Mouse (Mus musculus) hindbrain, postnatal 0 days (tissue): ENCODE data around the gene Nid1. TPM values are rescaled to one million over a fixed set of nuclear protein-coding genes. Genes with fewer than 3 reads are reported as not detected.
"Not testable (repeated sequence)": the region's sequence is repeated elsewhere in the genome, so short reads cannot be mapped to it uniquely, and the experiment has no call there.

Source experiments
- ATAC-seq: fragments of 200-750 bp; cut with Nextera tagmentation; 2 replicates; pipeline ENCODE4 v1.8.0; 2017; ENCODE audit warnings: mild to moderate bottlenecking, moderate TSS enrichment, moderate library complexity
- DNase-seq: peaks from one replicate; pipeline ENCODE4 v3.0.0-alpha.2; 2015; ENCODE audit warnings: low spot score
- H3K27ac ChIP-seq: fragments of 300-500 bp; sonication (generic); 2 replicates; pipeline ENCODE4 v1.5.1; 2014; ENCODE audit warnings: mild to moderate bottlenecking
- H3K27me3 ChIP-seq: fragments of 300-500 bp; sonication (generic); 2 replicates; pipeline ENCODE4 v1.6.1; 2014; ENCODE audit warnings: low read length, mixed read lengths; ENCODE audit not compliant: insufficient read depth
- H3K36me3 ChIP-seq: fragments of 300-500 bp; sonication (generic); 2 replicates; pipeline ENCODE4 v1.6.1; 2014; ENCODE audit warnings: low read length, mixed read lengths; ENCODE audit not compliant: insufficient read depth
- H3K4me1 ChIP-seq: fragments of 300-500 bp; sonication (generic); 2 replicates; pipeline ENCODE4 v1.6.1; 2014; ENCODE audit warnings: antibody characterized with exemption, low read length, mixed read lengths; ENCODE audit not compliant: insufficient read depth
- H3K4me2 ChIP-seq: fragments of 300-500 bp; sonication (generic); 2 replicates; pipeline ENCODE4 v1.6.1; 2014; ENCODE audit warnings: low read depth, mild to moderate bottlenecking, low read length, moderate library complexity, mixed read lengths
- H3K4me3 ChIP-seq: fragments of 300-500 bp; sonication (generic); 2 replicates; pipeline ENCODE4 v1.5.1; 2014; ENCODE audit warnings: low read length
- H3K9ac ChIP-seq: fragments of 300-500 bp; sonication (generic); replicated peaks from 2 replicates; pipeline ENCODE4 v1.6.1; 2014; ENCODE audit warnings: mild to moderate bottlenecking, low read length, moderate library complexity, mixed read lengths
- H3K9me3 ChIP-seq: fragments of 300-500 bp; sonication (generic); 2 replicates; pipeline ENCODE4 v1.6.1; 2016; ENCODE audit warnings: low read length, mixed read lengths
- CTCF ChIP-seq: IDR thresholded peaks from 2 replicates; pipeline ENCODE4 v1.5.1; 2016; ENCODE audit warnings: antibody characterized with exemption, control low read depth, low read depth
- WGBS: fragments of 180-500 bp; shearing (Covaris S2); extraction: QIAGEN DNeasy Blood & Tissue Kit; methylation state at CpG from one replicate; pipeline ENCODE4 v1.1.7; 2014; 5-methylcytosine and 5-hydroxymethylcytosine counted together
- polyA plus RNA-seq: library from polyadenylated mRNA; unstranded; fragments of >200 nt; fragmentation: Nextera tagmentation; extraction: Ambion mirVana; gene quantifications from 2 replicates; pipeline ENCODE4 v1.2.1, GENCODE M21; 2015
- total RNA-seq: library from RNA; depleted of rRNA; stranded (reverse); fragments of >200 nt; gene quantifications from 2 replicates; pipeline ENCODE4 v1.2.3, GENCODE M21; 2014

Gene Nid1
- total and polyA plus RNA-seq, 2 experiments from 2014 or later, result 56.7 to 120 TPM

DNA sequence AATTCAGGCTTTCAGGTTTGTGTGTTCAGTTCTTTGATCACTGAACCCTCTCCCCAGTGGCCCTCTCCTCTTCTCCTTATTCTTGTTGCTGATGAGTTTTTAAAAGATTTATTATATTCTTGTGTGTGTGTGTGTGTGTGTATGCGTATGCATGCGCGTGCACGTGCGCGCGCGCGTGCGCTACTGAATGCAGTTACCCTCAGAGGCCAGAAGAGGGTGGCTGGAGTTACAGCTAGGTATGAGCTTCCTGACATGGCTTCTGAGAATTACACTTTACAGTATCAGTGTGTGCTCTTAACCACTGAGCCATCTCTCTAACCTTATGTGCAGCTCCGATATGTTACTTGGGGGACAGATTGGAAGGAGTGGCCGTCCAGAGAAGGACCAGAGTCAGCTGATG is 12.6 kb downstream of the Nid1 start:
- WGBS, result 71% methylated on average over 12 of the region's 12 CpGs
- DNase-seq, result peak; percentile 23
- not testable (repeated sequence) for H3K27me3 ChIP-seq

DNA sequence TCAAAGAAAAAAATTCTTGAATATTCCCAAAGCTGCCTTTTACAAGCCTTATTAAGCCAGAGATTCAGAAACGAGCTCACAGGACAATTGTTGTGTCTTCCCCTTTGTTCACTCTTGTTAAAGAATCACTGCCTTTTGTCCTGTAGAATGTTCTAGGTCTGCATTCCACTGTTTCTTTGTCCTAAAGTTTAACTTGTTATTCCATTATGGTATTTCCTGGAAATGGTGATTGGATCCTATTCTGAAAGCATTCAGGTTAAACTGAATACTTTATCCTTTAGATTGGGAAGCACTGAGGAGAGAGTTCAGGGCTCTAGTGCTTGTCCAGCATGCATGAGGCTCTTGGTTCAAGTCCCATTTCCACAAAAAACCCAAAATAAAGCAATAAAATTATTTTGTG is 13.6 kb downstream of the Nid1 start:
- 31% methylated on average over 1 of the region's 1 CpGs for WGBS
- not testable (repeated sequence) for H3K27me3 ChIP-seq, ATAC-seq

More for the DNA sequence above, 12.6 kb downstream of the Nid1 start:
- not testable (repeated sequence) for H3K27ac ChIP-seq, H3K36me3 ChIP-seq, H3K9me3 ChIP-seq, H3K9ac ChIP-seq, H3K4me2 ChIP-seq, H3K4me3 ChIP-seq, H3K4me1 ChIP-seq, ATAC-seq
- TF ChIP-seq CTCF, result peak; percentile 28

DNA sequence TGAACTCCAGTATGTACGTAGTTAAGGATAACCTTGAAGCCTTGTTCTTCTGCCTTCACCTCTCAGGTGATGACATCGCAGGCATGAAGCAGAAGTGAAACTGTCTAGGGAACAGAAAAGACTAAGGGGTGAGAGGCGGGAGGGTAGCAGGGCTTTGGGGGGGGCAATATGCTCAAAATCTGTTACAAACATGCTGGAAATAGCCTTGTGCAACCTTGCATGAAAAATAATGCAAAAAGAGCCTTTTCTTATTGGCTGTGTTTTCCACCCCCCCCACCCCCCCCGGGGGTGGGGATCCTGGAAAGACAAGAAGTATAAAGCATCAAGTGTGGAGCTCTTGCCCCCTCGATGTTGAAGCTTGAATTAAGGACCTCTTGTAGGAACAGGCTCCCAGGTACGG is 16.0 kb downstream of the Nid1 start:
- not testable (repeated sequence) for ATAC-seq, H3K4me3 ChIP-seq, H3K27ac ChIP-seq, H3K27me3 ChIP-seq, H3K4me1 ChIP-seq, H3K4me2 ChIP-seq, H3K9me3 ChIP-seq, DNase-seq, H3K36me3 ChIP-seq, H3K9ac ChIP-seq
- 91% methylated on average over 6 of the region's 6 CpGs for WGBS

More for the DNA sequence above, 13.6 kb downstream of the Nid1 start:
- not testable (repeated sequence) for H3K9ac ChIP-seq, H3K4me3 ChIP-seq, H3K9me3 ChIP-seq, DNase-seq, H3K4me2 ChIP-seq, H3K4me1 ChIP-seq, H3K36me3 ChIP-seq, H3K27ac ChIP-seq

DNA sequence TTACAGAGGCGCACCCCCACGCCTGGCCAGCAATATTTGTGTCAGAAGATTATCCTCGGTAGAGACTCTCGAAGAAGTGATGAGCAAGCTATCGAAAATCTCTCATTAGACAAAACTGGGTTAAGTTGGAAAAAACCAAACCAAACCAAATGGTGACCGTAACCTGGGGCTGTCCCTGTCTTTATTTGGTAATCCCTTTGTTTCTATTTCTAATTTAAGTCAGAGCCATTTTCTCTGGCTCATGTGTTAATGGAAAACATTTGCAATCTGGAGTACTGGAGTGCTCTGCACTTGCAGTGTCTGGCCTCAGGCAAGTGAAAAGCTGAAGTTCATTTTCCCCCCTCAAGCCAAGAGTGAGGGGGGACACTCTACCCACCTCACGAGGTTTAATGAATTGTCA is 16.9 kb downstream of the Nid1 start:
- not testable (repeated sequence) for DNase-seq, H3K27me3 ChIP-seq, H3K27ac ChIP-seq, H3K4me3 ChIP-seq, H3K9ac ChIP-seq, H3K4me1 ChIP-seq, H3K9me3 ChIP-seq, ATAC-seq, H3K36me3 ChIP-seq, H3K4me2 ChIP-seq
- 88% methylated on average over 7 of the region's 7 CpGs for whole genome bisulfite sequencing

DNA sequence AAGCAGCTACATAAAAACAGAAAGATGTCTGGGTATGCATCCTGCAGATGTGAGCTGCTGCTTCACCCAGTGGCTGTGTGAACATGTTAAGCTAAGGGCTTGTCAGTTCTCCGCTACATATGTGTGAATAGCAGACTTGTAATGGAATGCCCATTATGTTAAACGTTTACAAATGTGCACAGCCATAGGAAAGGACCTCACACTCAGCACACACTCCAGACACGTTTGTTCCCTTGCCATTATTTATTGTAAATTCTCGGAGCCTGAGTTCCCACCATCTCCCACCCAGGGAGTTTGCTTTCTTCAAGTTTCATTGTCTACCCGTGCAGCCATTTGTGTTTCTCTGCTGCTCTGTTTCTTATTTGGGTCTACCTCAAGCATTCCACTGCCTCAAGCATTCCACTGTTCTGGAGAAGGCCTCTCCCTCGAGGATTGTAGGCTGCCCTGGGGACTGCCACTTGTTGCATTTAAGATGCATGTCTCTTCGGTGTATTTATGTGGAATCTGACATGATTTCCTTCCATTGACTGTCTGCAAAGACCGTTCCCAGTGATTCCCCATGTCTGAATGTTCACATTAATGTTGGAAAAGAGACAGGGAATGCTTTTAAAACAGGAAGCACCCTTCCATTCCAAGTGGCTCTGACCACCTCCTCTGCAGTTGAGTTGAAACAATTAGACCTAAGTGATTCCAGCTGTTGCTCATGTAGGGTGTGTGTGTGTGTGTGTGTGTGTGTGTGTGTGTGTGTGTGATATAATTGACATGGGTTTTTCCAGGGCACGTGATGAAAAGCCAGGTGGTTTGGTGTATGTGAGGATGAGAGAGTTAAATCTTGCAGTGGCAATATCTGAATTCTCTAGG is 18.5 kb downstream of the Nid1 start:
- H3K4me3 ChIP-seq, H3K9me3 ChIP-seq, H3K27me3 ChIP-seq, H3K36me3 ChIP-seq, H3K9ac ChIP-seq, H3K4me2 ChIP-seq, H3K4me1 ChIP-seq, DNase-seq, H3K27ac ChIP-seq, ATAC-seq: not testable (repeated sequence)
- WGBS, result 52% methylated on average over 8 of the region's 9 CpGs

DNA sequence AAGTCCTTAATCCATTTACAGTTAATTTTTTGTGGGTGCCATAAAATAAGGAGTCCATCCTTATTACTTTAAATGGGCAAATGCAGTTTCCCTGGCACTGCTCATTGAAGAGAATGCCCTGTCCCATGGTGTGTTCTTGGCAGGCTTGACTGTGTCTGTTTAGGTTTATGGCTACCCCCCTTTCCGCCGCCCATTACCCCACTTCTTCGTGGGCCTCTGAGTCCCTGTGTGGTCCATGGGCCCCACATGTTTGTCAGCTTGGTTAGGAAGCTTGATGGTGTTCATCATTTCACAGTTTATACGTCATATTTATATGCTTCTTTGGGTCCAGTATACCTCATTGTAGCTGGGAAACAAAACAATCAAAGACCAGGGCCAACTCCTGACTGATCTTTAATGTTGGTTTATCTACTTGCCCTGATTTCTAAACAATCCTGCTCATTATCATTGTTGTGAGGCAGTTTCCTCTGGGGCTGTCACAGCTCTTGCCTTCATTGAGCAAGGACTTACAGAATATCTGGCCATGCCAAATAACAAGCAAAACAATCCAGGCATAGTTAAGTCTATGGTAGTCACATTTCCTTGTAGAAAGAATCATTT is 20.9 kb downstream of the Nid1 start:
- 49% methylated on average over 4 of the region's 4 CpGs for WGBS
- Histone ChIP-seq H3K27me3 (no peaks in the 10 kb centered on the region), H3K36me3 (no peaks in the 10 kb centered on the region), H3K27ac (no peak overlapping the region), H3K9me3 (no peaks in the 10 kb centered on the region), H3K4me1 (no peaks in the 10 kb centered on the region), H3K4me3 (no peak overlapping the region), H3K9ac (no peak overlapping the region), H3K4me2 (no peak overlapping the region)
- ATAC-seq (no peak), DNase-seq (peak; percentile 48)
- TF ChIP-seq CTCF, result no peak

DNA sequence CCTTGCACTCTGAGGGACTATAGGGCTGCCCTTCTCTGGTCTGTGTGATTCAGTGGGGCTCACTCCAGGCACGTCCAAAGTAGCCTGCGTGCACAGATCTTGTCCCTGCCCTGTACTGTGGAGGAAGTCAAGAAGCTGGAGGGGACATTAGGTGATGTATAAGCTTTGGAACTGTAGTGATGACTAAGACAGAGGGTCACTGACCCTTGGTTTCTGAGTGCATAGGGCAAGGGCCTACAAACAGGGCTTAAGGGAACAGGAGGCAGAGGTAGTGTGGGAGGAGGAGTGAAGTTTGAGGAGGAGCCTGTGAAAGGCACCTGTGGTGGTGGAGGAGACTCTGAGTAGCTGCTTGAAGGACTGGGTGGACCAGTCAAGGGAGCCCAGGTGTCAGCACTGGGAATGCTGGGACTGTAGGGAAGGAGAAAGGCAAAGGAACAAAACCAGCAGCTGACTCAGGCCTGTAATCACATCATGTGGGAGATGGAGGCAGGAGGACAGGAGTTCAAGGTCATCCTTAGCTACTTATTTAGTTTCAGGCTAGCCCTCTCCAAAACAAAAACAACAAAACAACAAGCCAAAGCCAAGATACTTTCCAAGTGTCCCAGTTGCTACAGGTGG is 23.3 kb downstream of the Nid1 start:
- H3K4me1 ChIP-seq, result no peaks in the 10 kb centered on the region
- H3K27me3 ChIP-seq, result no peaks in the 10 kb centered on the region
- no peaks in the 10 kb centered on the region for H3K9me3 ChIP-seq
- H3K36me3 ChIP-seq, result no peaks in the 10 kb centered on the region
- H3K9ac ChIP-seq, result no peak overlapping the region
- peak overlapping the region; percentile 26; the same call in 1 of the 2 replicates for H3K27ac ChIP-seq
- DNase-seq, result no peak
- ATAC-seq, result no peak; the same call in 1 of the 2 replicates
- TF ChIP-seq CTCF, result no peak
- H3K4me3 ChIP-seq, result no peak overlapping the region
- H3K4me2 ChIP-seq, result no peak overlapping the region
- WGBS, result 83% methylated on average over 2 of the region's 2 CpGs
